Mouse (Mus musculus): ENCODE results near the gene Map3k6. TPM values are rescaled to one million over a fixed set of nuclear protein-coding genes. Genes with fewer than 3 reads are reported as not detected.

Gene Map3k6
- polyA plus RNA-seq, 1 experiment from 2014 or later = 3.5 TPM

DNA sequence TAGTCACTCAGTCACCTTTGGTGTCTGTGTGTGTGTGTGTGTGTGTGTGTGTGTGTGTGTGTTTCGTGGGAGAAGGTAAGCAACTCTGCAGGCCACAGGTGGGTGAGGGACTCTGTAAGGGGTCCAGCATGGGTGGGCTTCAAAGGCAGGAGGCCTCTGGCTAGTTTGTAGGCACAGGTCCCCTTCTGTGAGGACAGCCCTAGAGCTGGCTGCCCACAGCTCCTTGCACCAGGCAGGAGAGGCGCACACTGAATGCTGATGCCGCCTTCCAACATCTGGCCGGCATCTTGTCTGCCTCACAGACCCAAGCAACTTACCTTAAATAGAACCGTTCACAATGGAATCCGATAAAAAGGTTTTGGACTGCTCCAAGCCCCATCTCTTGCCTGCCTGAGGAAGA, 40.9 kb upstream of the Map3k6 start:
- H3K9ac ChIP-seq (ENCODE audit: low read depth, low read length) = no peak overlapping the region
- no peak for ATAC-seq (replicated peaks; ENCODE audit: low FRiP score)
- peaks cover 13% of the 10 kb centered on the region for H3K36me3 ChIP-seq (ENCODE audit: control insufficient read depth, insufficient read depth, low read length)
- H3K4me2 ChIP-seq = no peak overlapping the region
- no peak overlapping the region for H3K4me3 ChIP-seq (ENCODE audit: low read depth, low read length)
- 75% methylated on average over 6 of the region's 6 CpGs for WGBS
- no peak for DNase-seq (ENCODE audit: low spot score)
- no peaks in the 10 kb centered on the region; the same call in 1 of the 2 replicates for H3K27me3 ChIP-seq (replicated peaks; ENCODE audit: control insufficient read depth, insufficient read depth, low read length)
- H3K9me3 ChIP-seq (ENCODE audit: control insufficient read depth, low read length) = no peaks in the 10 kb centered on the region
- H3K27ac ChIP-seq (ENCODE audit: low read depth, low read length) = no peak overlapping the region
- peaks cover 34% of the 10 kb centered on the region for H3K4me1 ChIP-seq (replicated peaks; ENCODE audit: control insufficient read depth, insufficient read depth, low read length)

- 0 out of 2 replicates have a peak overlapping the region, but pooled peaks have one; percentile 3 for H3K27ac ChIP-seq (ENCODE audit: low read depth, low read length)
- H3K4me2 ChIP-seq = no peak overlapping the region
- H3K4me1 ChIP-seq (replicated peaks; ENCODE audit: control insufficient read depth, insufficient read depth, low read length) = peaks cover 34% of the 10 kb centered on the region
- DNase-seq (ENCODE audit: low spot score) = no peak
- no peaks in the 10 kb centered on the region for H3K9me3 ChIP-seq (ENCODE audit: control insufficient read depth, low read length)
- no peak overlapping the region for H3K9ac ChIP-seq (ENCODE audit: low read depth, low read length)
- no peak for ATAC-seq (replicated peaks; ENCODE audit: low FRiP score)
- no peak overlapping the region for H3K4me3 ChIP-seq (ENCODE audit: low read depth, low read length)
- H3K27me3 ChIP-seq (replicated peaks; ENCODE audit: control insufficient read depth, insufficient read depth, low read length) = no peaks in the 10 kb centered on the region; the same call in 1 of the 2 replicates
- peaks cover 10% of the 10 kb centered on the region for H3K36me3 ChIP-seq (ENCODE audit: control insufficient read depth, insufficient read depth, low read length)
- WGBS = 60% methylated on average over 21 of the region's 21 CpGs
Observed at GRCm38 (mm10) chr4:133200343-133200742, 40.3 kb upstream of the Map3k6 start.

GRCm38 (mm10) chr4:133201006-133201771, 39.4 kb upstream of the Map3k6 start:
- WGBS = 78% methylated on average over 8 of the region's 8 CpGs
- Histone ChIP-seq H3K4me2 (no peak overlapping the region), H3K4me1 (replicated peaks; ENCODE audit: control insufficient read depth, insufficient read depth, low read length) (peaks cover 34% of the 10 kb centered on the region), H3K27me3 (replicated peaks; ENCODE audit: control insufficient read depth, insufficient read depth, low read length) (no peaks in the 10 kb centered on the region; the same call in 1 of the 2 replicates), H3K9me3 (ENCODE audit: control insufficient read depth, low read length) (no peaks in the 10 kb centered on the region), H3K27ac (ENCODE audit: low read depth, low read length) (no peak overlapping the region), H3K9ac (ENCODE audit: low read depth, low read length) (no peak overlapping the region), H3K4me3 (ENCODE audit: low read depth, low read length) (no peak overlapping the region), H3K36me3 (ENCODE audit: control insufficient read depth, insufficient read depth, low read length) (peaks cover 3% of the 10 kb centered on the region; the same call in 1 of the 2 replicates)
- ATAC-seq (replicated peaks; ENCODE audit: low FRiP score) (0 out of 2 replicates have a peak, but pooled peaks have one; percentile 24), DNase-seq (ENCODE audit: low spot score) (no peak)

DNA sequence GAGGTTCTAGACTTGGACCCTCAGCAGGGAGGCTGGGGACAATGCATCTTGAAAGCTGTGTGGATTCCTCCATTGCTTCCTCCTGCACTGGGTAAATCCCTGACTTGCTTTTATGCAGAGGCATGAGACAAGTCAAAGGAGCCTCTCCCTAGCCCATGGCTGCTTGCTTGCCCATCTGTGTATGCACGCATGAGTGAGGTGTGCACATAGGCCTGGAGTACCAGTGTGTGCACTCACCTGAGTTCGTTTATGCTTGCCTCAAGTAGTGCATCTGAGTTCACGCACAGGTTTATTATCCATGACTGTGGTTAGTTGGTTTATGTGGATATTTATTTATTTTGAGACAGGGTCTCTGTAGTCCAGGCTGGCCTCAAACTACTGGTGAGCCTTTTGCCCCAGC, 38.4 kb upstream of the Map3k6 start:
- WGBS = 97% methylated on average over 3 of the region's 3 CpGs
- no peak overlapping the region for H3K27ac ChIP-seq (ENCODE audit: low read depth, low read length)
- H3K9ac ChIP-seq (ENCODE audit: low read depth, low read length) = no peak overlapping the region
- ATAC-seq (replicated peaks; ENCODE audit: low FRiP score) (no peak), DNase-seq (ENCODE audit: low spot score) (no peak)
- no peaks in the 10 kb centered on the region for H3K9me3 ChIP-seq (ENCODE audit: control insufficient read depth, low read length)
- no peaks in the 10 kb centered on the region for H3K36me3 ChIP-seq (ENCODE audit: control insufficient read depth, insufficient read depth, low read length)
- H3K4me3 ChIP-seq (ENCODE audit: low read depth, low read length) = no peak overlapping the region
- H3K27me3 ChIP-seq (replicated peaks; ENCODE audit: control insufficient read depth, insufficient read depth, low read length) = no peaks in the 10 kb centered on the region; the same call in 1 of the 2 replicates
- H3K4me1 ChIP-seq (replicated peaks; ENCODE audit: control insufficient read depth, insufficient read depth, low read length) = peaks cover 29% of the 10 kb centered on the region
- H3K4me2 ChIP-seq = no peak overlapping the region

GRCm38 (mm10) chr4:133203591-133203990, 37.0 kb upstream of the Map3k6 start:
- DNase-seq (ENCODE audit: low spot score) (no peak), ATAC-seq (replicated peaks; ENCODE audit: low FRiP score) (no peak)
- no peak overlapping the region for H3K4me3 ChIP-seq (ENCODE audit: low read depth, low read length)
- H3K9me3 ChIP-seq (ENCODE audit: control insufficient read depth, low read length) = no peaks in the 10 kb centered on the region
- no peak overlapping the region for H3K4me2 ChIP-seq
- no peaks in the 10 kb centered on the region for H3K36me3 ChIP-seq (ENCODE audit: control insufficient read depth, insufficient read depth, low read length)
- peaks cover 19% of the 10 kb centered on the region for H3K4me1 ChIP-seq (replicated peaks; ENCODE audit: control insufficient read depth, insufficient read depth, low read length)
- H3K27ac ChIP-seq (ENCODE audit: low read depth, low read length) = no peak overlapping the region
- H3K9ac ChIP-seq (ENCODE audit: low read depth, low read length) = no peak overlapping the region
- H3K27me3 ChIP-seq (replicated peaks; ENCODE audit: control insufficient read depth, insufficient read depth, low read length) = peaks cover 4% of the 10 kb centered on the region
- WGBS = 65% methylated on average over 3 of the region's 3 CpGs

DNA sequence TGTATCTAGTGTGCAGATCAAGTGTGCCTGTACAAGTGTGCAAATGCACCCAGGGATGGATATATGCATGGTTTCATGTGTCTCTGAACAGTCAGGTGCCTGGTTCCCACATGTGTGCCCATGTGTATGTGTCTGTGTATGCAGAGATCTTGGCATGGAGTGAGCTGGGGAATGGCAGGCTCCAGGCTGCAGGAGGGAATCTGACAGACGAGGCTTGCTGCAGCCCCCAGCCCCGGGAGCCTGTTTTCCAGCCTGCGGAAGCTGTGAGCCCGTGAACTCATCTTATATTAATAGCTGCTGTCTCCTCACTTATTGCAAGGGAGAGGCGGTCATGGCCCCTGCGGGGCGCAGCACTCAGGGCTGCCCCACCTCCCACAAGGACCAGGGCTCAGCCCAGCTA, 36.2 kb upstream of the Map3k6 start:
- Histone ChIP-seq H3K27me3 (replicated peaks; ENCODE audit: control insufficient read depth, insufficient read depth, low read length) (peaks cover 10% of the 10 kb centered on the region), H3K9me3 (ENCODE audit: control insufficient read depth, low read length) (no peaks in the 10 kb centered on the region), H3K27ac (ENCODE audit: low read depth, low read length) (no peak overlapping the region; the same call in 1 of the 2 replicates), H3K36me3 (ENCODE audit: control insufficient read depth, insufficient read depth, low read length) (no peaks in the 10 kb centered on the region), H3K4me1 (replicated peaks; ENCODE audit: control insufficient read depth, insufficient read depth, low read length) (peaks cover 17% of the 10 kb centered on the region), H3K4me3 (ENCODE audit: low read depth, low read length) (no peak overlapping the region), H3K4me2 (no peak overlapping the region), H3K9ac (ENCODE audit: low read depth, low read length) (no peak overlapping the region)
- DNase-seq (ENCODE audit: low spot score) = no peak
- no peak for ATAC-seq (replicated peaks; ENCODE audit: low FRiP score)
- WGBS = 61% methylated on average over 7 of the region's 7 CpGs

DNA sequence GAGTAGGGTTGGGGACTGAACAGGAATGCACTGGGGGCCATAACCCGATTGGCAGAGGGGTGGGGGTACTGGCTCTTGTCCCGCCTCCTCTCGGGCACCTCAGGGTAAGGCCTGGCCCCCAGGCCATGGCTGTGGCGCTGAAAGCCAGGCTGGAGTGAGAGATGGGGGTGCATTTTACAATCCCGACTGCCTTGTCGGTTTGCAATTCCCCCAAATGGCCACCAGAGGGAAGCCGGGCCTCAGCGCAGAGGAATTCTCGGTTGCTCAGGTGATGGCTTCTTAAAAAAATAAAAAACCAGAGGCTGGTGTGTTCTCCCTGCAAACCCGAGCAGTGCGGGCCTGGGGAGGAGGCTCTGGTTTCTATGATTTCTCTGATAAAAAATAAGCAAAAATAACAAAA, 31.3 kb upstream of the Map3k6 start:
- H3K27ac ChIP-seq (ENCODE audit: low read depth, low read length) = no peak overlapping the region
- H3K4me1 ChIP-seq (replicated peaks; ENCODE audit: control insufficient read depth, insufficient read depth, low read length) = peaks cover 8% of the 10 kb centered on the region; the same call in 1 of the 2 replicates
- no peaks in the 10 kb centered on the region for H3K36me3 ChIP-seq (ENCODE audit: control insufficient read depth, insufficient read depth, low read length)
- H3K27me3 ChIP-seq (replicated peaks; ENCODE audit: control insufficient read depth, insufficient read depth, low read length) = peaks cover 54% of the 10 kb centered on the region
- ATAC-seq (replicated peaks; ENCODE audit: low FRiP score) = no peak
- no peak overlapping the region for H3K9ac ChIP-seq (ENCODE audit: low read depth, low read length)
- WGBS = 4% methylated on average over 11 of the region's 11 CpGs
- H3K4me2 ChIP-seq = no peak overlapping the region
- DNase-seq (ENCODE audit: low spot score) = no peak
- no peak overlapping the region for H3K4me3 ChIP-seq (ENCODE audit: low read depth, low read length)
- H3K9me3 ChIP-seq (ENCODE audit: control insufficient read depth, low read length) = no peaks in the 10 kb centered on the region

DNA sequence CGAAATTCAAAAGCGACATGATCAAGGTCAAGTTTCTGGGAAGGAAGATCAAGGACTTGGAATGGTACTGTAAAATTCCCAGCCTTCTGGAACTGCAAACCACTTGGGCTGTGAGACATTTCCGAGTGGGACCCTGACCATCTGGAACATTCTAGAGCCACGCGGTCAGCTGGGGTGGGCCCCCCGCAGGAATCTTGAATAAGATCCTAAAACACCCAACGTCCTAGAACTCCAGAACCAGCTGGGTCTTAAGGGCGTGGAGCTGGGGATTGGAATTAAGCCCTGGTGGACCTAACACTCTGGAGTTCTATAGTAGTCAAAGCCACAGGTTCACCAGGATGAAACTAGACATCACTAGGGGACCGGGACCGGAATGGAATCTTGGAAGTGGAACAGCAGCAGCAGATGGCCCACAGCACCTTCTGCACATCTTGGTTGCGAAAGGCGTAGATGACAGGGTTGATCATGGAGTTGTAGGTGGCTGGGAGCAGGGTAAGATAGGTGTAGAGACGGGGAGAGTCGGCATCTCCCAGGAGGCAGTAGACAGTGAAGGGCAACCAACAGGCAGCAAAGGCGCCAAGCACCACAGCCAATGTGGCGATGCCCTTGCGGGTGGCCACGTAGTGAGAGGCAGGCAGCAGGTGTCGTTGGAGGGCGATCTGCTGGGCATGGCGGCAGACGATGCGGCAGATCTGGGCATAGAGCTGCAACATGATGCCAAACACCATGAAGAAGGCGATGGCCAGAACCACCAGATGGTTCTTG, 30.4 kb upstream of the Map3k6 start:
- WGBS = 88% methylated on average over 24 of the region's 24 CpGs
- ATAC-seq (replicated peaks; ENCODE audit: low FRiP score) = no peak

More for the DNA sequence above, 30.4 kb upstream of the Map3k6 start:
- Histone ChIP-seq H3K4me1 (replicated peaks; ENCODE audit: control insufficient read depth, insufficient read depth, low read length) (peaks cover 8% of the 10 kb centered on the region; the same call in 1 of the 2 replicates), H3K4me2 (no peak overlapping the region), H3K9ac (ENCODE audit: low read depth, low read length) (no peak overlapping the region), H3K27ac (ENCODE audit: low read depth, low read length) (no peak overlapping the region), H3K4me3 (ENCODE audit: low read depth, low read length) (no peak overlapping the region), H3K9me3 (ENCODE audit: control insufficient read depth, low read length) (no peaks in the 10 kb centered on the region), H3K36me3 (ENCODE audit: control insufficient read depth, insufficient read depth, low read length) (no peaks in the 10 kb centered on the region), H3K27me3 (replicated peaks; ENCODE audit: control insufficient read depth, insufficient read depth, low read length) (peaks cover 58% of the 10 kb centered on the region)
- no peak for DNase-seq (ENCODE audit: low spot score)

Data from liver, embryonic 11.5 days (tissue).